Mouse (Mus musculus): ENCODE measurements around the gene Ceacam16. TPM values are rescaled to one million over a fixed set of nuclear protein-coding genes. Genes with fewer than 3 reads are reported as not detected.

Gene Ceacam16
- total and polyA plus RNA-seq, 3 experiments, result 1.1 to 7.7 (median 3.2) TPM

GRCm38 (mm10) chr7:19824182-19824973 lies 36.7 kb downstream of the Ceacam16 start (continued):
- TF ChIP-seq CHD2 (IDR thresholded peaks at IDR 0.05; ENCODE audit: low read length) (no peak; the same call in none of the 2 replicates), UBTF (IDR thresholded peaks at IDR 0.05; ENCODE audit: low read depth, low read length) (no peak), KAT2A (IDR thresholded peaks at IDR 0.05; ENCODE audit: insufficient replicate concordance, low read length) (no peak), USF1 (IDR thresholded peaks at IDR 0.05; ENCODE audit: low read depth, low read length) (no peak), CHD1 (IDR thresholded peaks at IDR 0.05; ENCODE audit: low read depth, low read length) (no peak), JUN (IDR thresholded peaks at IDR 0.05; ENCODE audit: insufficient read depth, low read depth, low read length) (no peak), ZC3H11A (IDR thresholded peaks at IDR 0.05; ENCODE audit: low read depth, low read length) (no peak), MYC (IDR thresholded peaks at IDR 0.05; ENCODE audit: low read depth, low read length) (0 out of 2 replicates have a peak, but pooled peaks have one; percentile 40), JUND (conservative IDR thresholded peaks at IDR 0.05; ENCODE audit: low read depth, low read length) (no peak), TBP (conservative IDR thresholded peaks at IDR 0.05; ENCODE audit: low read depth, low read length) (0 out of 2 replicates have a peak, but pooled peaks have one; percentile 4), ZNF384 (IDR thresholded peaks at IDR 0.05; ENCODE audit: low read depth, low read length) (no peak), SMC3 (IDR thresholded peaks at IDR 0.05; ENCODE audit: low read depth, low read length) (no peak; the same call in 1 of the 2 replicates), SIN3A (IDR thresholded peaks at IDR 0.05; ENCODE audit: low read length) (peak; percentile 13; the same call in 1 of the 2 replicates), TCF12 (IDR thresholded peaks at IDR 0.05; ENCODE audit: low read depth, low read length) (0 out of 2 replicates have a peak, but pooled peaks have one; percentile 65), RCOR1 (conservative IDR thresholded peaks at IDR 0.05; ENCODE audit: low read depth, low read length) (0 out of 2 replicates have a peak, but pooled peaks have one; percentile 36)

DNA sequence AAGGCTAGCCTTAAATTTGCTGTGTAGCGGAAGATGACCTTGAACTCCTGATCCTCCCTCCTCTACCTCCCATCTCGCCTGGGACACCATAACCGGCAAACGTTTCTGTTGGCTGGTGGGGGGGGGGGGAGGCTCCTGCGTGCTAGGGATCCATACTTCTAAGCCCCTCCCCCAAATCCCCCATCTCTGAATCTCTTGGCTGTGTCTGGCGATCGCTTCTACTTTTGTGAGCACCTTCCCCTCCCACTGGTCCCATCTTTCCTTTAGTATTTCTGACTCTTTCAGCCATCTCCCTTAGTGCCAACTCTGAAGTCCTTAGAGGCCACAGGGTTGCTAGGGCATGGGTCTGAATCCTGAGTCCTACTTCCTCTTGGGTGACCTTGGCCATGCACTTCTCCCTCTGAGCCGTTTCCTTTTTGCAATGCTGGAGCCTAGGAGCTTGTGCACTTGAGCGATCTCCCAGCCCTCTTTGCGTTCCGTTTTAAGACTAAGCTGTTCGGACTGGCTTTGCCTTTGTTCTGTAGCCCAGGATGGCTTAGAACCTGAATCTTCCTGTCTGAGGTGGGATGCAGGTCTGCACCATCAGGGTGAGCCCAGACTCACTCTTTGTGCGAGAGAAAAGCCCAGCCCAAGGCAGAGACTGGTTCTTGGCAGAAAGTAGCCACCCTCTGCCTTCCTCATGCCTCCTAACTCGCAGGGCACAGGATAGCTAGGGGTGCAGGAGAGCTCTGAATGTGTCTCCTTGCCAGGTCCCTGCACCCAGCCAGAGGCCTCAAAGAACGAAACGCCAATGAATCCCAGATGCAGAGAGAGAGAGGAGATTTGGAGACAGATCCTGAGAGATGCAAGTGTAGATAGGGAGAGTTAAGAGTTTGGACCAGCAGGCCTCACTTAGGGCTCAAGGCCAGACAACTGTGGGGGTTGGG lies 37.6 kb downstream of the Ceacam16 start:
- peak overlapping the region; percentile 97 for H3K27ac ChIP-seq (ENCODE audit: insufficient read depth, low read depth)
- dilution Hi-C loops (cut with MboI; ENCODE audit: extremely low pct_ligation_motif_present, extremely low pct_unique_long_range_greater_than_20kb, low sequenced_read_pairs) (no loop called here), in situ Hi-C loops (cut with MboI; ENCODE audit: low pct_ligation_motif_present, low pct_unique_long_range_greater_than_20kb, low sequenced_read_pairs) (no loop called here)
- H3K36me3 ChIP-seq (replicated peaks in 1 of 2; ENCODE audit: control insufficient read depth in 1 of 2, insufficient read depth in 1 of 2, low read length in 1 of 2), result peaks cover 13 to 26% of the 10 kb centered on the region in 2 experiments
- TF ChIP-seq BHLHE40 (IDR thresholded peaks at IDR 0.05; ENCODE audit: low read depth, low read length) (peak; percentile 27; the same call in 1 of the 2 replicates), CHD1 (IDR thresholded peaks at IDR 0.05; ENCODE audit: low read depth, low read length) (peak; percentile 50; the same call in 1 of the 2 replicates), HCFC1 (IDR thresholded peaks at IDR 0.05; ENCODE audit: low read depth, low read length) (peak; percentile 19; the same call in 1 of the 2 replicates), ZKSCAN1 (IDR thresholded peaks at IDR 0.05; ENCODE audit: borderline replicate concordance, low read depth, low read length) (no peak), MEF2A (IDR thresholded peaks at IDR 0.05; ENCODE audit: borderline replicate concordance, low read depth, low read length) (peak; percentile 40; the same call in 1 of the 2 replicates), UBTF (IDR thresholded peaks at IDR 0.05; ENCODE audit: low read depth, low read length) (0 out of 2 replicates have a peak, but pooled peaks have one; percentile 28), CHD2 (IDR thresholded peaks at IDR 0.05; ENCODE audit: low read length) (peak; percentile 37; the same call in 1 of the 2 replicates), ELF1 (IDR thresholded peaks at IDR 0.05; ENCODE audit: low read depth, low read length) (0 out of 2 replicates have a peak, but pooled peaks have one; percentile 31), POLR2AphosphoS2 (IDR thresholded peaks at IDR 0.05; ENCODE audit: low read depth, low read length) (no peak), MAX (IDR thresholded peaks at IDR 0.05; ENCODE audit: low read length) (no peak), RCOR1 (conservative IDR thresholded peaks at IDR 0.05; ENCODE audit: low read depth, low read length) (no peak), PAX5 (IDR thresholded peaks at IDR 0.05; ENCODE audit: low read length) (no peak), KAT2A (IDR thresholded peaks at IDR 0.05; ENCODE audit: insufficient replicate concordance, low read length) (0 out of 2 replicates have a peak, but pooled peaks have one; percentile 31), IRF4 (IDR thresholded peaks at IDR 0.05; ENCODE audit: low read depth, low read length) (0 out of 2 replicates have a peak, but pooled peaks have one; percentile 21), SIN3A (IDR thresholded peaks at IDR 0.05; ENCODE audit: low read length) (no peak), MAZ (IDR thresholded peaks at IDR 0.05; ENCODE audit: low read depth, low read length) (peak; percentile 68; the same call in 1 of the 2 replicates)
- peak overlapping the region; percentile 64 to 92 (median 82) for H3K4me3 ChIP-seq (replicated peaks in 1 of 3; ENCODE audit: low read depth in 2 of 3, low read length in 2 of 3, poor library complexity in 1 of 3)
- H3K27me3 ChIP-seq (replicated peaks), result no peaks in the 10 kb centered on the region
- peaks cover 5% of the 10 kb centered on the region for H3K9me3 ChIP-seq (replicated peaks; ENCODE audit: low read length)
- H3K4me1 ChIP-seq (ENCODE audit: control insufficient read depth in 1 of 2, insufficient read depth in 2 of 2), result peaks cover 24 to 49% of the 10 kb centered on the region in 2 experiments
- peak overlapping the region; percentile 77 for H3K4me2 ChIP-seq (ENCODE audit: insufficient read depth, low read depth, poor library complexity, severe bottlenecking)
- H3K79me2 ChIP-seq (replicated peaks; ENCODE audit: control insufficient read depth, extremely low read depth, insufficient read depth, poor library complexity, severe bottlenecking), result peaks cover 34% of the 10 kb centered on the region
- peak overlapping the region; percentile 93; the same call in 1 of the 2 replicates for H3K9ac ChIP-seq (ENCODE audit: insufficient read depth, low read depth)
- peak; percentile 56 for DNase-seq (ENCODE audit: extremely low read depth)
